Mouse (Mus musculus) liver, embryonic 14.5 days (tissue): ENCODE measurements around the gene Acsm1.

Source experiments
- CTCF ChIP-seq: IDR thresholded peaks from 2 replicates; pipeline ENCODE4 v1.5.1; 2016; ENCODE audit warnings: antibody characterized with exemption, low read depth, control low read depth
- EP300 ChIP-seq: IDR thresholded peaks from 2 replicates; pipeline ENCODE4 v1.6.1; 2016; ENCODE audit warnings: antibody characterized with exemption, low read depth

DNA sequence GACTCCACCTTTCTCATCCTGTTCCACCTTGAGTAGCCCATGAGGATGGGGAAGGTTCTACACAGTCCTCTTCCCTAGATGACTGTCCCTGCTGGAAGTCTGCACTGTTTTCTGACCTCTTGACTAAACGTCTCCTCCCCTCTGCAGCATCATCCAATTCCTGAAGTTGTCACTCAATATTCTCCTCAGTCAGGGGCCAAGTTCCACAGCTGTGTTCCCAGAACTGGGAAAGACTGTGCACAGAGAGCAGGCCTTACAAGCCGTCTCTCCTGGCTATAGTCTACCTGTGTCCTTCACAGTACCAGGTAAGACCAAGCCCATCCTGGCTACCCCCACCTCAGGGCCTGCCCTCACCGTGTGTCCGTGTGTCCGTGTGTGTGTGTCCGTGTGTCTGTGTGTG, 10.8 kb downstream of the Acsm1 start:
- TF ChIP-seq CTCF = no peak
- no peak for TF ChIP-seq EP300
